15 mouse cellular contexts compared by ENCODE assay signal in the genomic region with DNA sequence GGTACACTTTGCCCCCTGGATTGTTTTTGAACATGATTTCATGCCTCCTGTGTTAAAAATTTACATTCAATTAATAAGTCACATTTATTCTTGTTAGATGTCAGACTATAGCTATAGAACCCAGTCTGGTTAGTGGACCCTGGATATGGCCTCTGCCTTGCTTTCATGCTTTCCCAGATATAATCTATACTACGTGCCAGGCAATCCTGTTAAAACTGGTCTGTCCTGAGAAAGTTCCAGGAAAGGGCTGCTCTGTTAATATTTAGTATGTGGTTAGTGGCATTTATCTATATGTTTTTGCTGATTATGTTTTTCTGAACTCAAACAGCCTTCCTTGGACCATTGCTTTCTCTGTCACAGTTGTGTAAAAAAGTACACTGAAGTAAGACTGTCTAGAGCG.
"Had no signal": no experiment of that assay in that cellular context is flagged by ENCODE, and none has a peak within 500 bp of the region (broad histone marks: within the 10 kb centered on the region; RNA-seq: fewer than 3 reads in every experiment).

No protein-coding gene starts in this region.

- H3K4me1 ChIP-seq: midbrain, embryonic 12.5 days; neural tube, embryonic 12.5 days had no signal

- H3K27ac ChIP-seq: hindbrain, postnatal 0 days; left cerebral cortex, adult 2 months; liver, embryonic 13.5 days; macrophage; midbrain, embryonic 12.5 days; midbrain, embryonic 15.5 days; neural tube, embryonic 12.5 days; neural tube, embryonic 15.5 days had no signal

- ATAC-seq: hindbrain, postnatal 0 days; inflammation-experienced regulatory T-cells, adult 6 months; midbrain, embryonic 15.5 days had no signal

- H3K27me3 ChIP-seq: liver, embryonic 13.5 days; midbrain, embryonic 12.5 days; midbrain, embryonic 15.5 days; neural tube, embryonic 12.5 days; neural tube, embryonic 15.5 days had no signal

- H3K4me2 ChIP-seq: liver, embryonic 13.5 days; midbrain, embryonic 12.5 days; midbrain, embryonic 15.5 days; neural tube, embryonic 12.5 days; neural tube, embryonic 15.5 days had no signal

- DNase-seq: layer of hippocampus, postnatal 36 days; liver, embryonic 13.5 days; lung, adult 2 months; lung, postnatal 14 days; retina, postnatal 1 day; thymus, adult 18-20 months; thymus, postnatal 36 days had no signal

- H3K9me3 ChIP-seq: liver, embryonic 13.5 days; midbrain, embryonic 12.5 days; midbrain, embryonic 15.5 days had no signal

- H3K9ac ChIP-seq: liver, embryonic 13.5 days; midbrain, embryonic 12.5 days; midbrain, embryonic 15.5 days; neural tube, embryonic 12.5 days; neural tube, embryonic 15.5 days had no signal

- H3K4me3 ChIP-seq: left cerebral cortex, adult 2 months; liver, embryonic 13.5 days; midbrain, embryonic 12.5 days; midbrain, embryonic 15.5 days; neural tube, embryonic 12.5 days; neural tube, embryonic 15.5 days had no signal

- H3K36me3 ChIP-seq: liver, embryonic 13.5 days; midbrain, embryonic 12.5 days; midbrain, embryonic 15.5 days; neural tube, embryonic 12.5 days; neural tube, embryonic 15.5 days had no signal
